Mouse (Mus musculus): ENCODE measurements around the gene Usp10. TPM values are rescaled to one million over a fixed set of nuclear protein-coding genes. Genes with fewer than 3 reads are reported as not detected.
A peak's percentile ranks its signal among the peaks of the same experiment; 100 is the strongest.

Usp10 gene
- polyA plus RNA-seq (2015; fragmentation: Nextera tagmentation; extraction: Ambion mirVana) = 123 and 126 TPM in 2 replicates

DNA sequence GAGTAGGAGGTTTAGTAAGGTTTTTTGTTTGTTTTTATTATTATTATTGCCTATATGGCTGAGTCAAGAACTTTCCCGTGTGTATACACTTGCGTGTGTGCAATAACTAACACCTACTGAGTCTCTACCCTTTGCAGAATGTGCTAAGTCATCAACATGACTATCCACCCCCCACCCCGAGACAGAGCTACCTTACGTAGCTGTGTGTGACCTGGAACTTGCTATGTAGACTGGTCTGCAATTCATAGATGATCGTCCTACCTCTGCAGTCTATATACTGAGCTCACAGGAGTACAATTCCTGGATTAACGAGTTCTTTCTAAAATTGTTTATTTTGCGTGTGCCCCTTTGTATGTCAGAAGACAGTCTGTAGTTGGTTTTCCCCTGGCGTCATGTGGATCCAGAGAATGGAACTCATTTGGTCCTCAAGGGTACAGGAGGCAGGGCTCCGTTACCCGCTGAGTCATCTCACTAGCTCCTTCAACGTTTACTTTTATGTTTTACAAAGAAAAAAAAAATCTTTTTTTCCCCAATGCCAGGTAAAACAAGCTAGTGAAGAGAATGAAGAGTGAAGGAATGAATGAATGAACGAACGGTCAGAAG lies at the start of gene Usp10:
TSS of gene Usp10 (plus strand) at position 417 of the 603 bp plus-strand sequence.
- peak; percentile 28 for ATAC-seq (ENCODE audit: low FRiP score)
- Histone ChIP-seq H3K27me3 (peaks cover 3% of the 10 kb centered on the region; the same call in 1 of the 2 replicates), H3K4me2 (peak within 1 kb of the TSS; percentile 81), H3K9me3 (no peaks in the 10 kb centered on the region), H3K4me3 (peak within 1 kb of the TSS; percentile 86), H3K9ac (peak within 1 kb of the TSS; percentile 90), H3K27ac (peak within 1 kb of the TSS; percentile 95), H3K36me3 (no peaks in the 10 kb centered on the region), H3K4me1 (replicated peaks) (peaks cover 42% of the 10 kb centered on the region)
- WGBS = 25% methylated on average over 13 of the region's 13 CpGs

DNA sequence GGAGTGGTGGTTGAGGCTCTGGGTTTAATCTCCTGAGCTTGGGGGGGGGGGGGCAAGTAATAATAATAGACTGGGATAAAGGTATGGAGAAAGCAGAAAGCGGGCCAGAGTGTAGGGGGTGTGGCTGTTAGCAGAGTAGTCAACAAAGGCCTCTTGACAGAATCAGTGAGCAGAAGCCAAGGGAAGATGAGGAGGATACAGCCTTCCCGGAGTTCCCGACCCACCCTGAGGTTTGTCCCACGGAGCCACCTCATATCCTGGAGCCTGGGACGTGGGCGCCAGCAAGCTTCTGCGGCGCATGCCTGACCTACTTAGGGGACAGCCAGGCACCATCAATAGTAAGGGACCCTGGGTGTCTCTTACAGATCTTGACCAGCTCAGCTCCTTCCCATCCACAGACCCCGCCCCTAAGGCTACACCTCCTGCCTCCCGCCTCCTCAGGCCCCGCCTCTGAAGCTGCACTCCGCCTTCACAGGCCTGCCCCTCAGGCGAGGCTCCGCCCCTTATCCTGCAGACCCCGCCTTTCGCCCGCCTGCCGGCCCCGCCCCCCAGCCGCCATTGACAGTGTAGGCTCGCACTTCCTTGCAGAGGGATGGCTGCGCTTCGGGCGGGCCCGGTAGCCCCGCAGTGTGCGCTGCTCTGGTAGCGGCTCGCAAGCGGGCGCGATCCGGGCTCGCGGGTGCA lies 48.3 kb upstream of the Usp10 start, which contains the start of gene Klhl36:
TSS of gene Klhl36 (plus strand) at position 561 of the 684 bp plus-strand sequence.
- peaks cover 4% of the 10 kb centered on the region; the same call in 1 of the 2 replicates for H3K27me3 ChIP-seq

DNA sequence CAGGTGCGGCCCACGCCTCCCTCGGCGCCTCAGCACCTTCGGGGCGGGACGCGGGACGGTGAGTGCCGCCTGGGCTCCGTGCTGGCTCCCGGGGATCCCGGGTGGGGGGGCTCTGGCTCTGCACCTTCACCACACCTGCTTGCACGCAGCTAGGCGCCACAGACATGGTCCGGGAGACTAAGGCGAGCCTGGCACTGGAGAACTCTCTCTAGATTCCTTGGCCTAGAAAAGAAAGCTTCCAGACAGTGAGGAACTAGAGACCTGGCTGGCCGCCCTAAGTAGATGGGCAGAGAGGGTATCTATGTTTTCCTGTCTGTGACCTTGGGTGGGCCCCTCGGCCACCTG lies 47.8 kb upstream of the Usp10 start:
- H3K27ac ChIP-seq = peak overlapping the region; percentile 55; the same call in 1 of the 2 replicates
- H3K27me3 ChIP-seq = peaks cover 4% of the 10 kb centered on the region; the same call in 1 of the 2 replicates
- H3K9ac ChIP-seq = peak overlapping the region; percentile 88
- ATAC-seq (ENCODE audit: low FRiP score) = no peak
- WGBS = 2% methylated on average over 19 of the region's 19 CpGs
- H3K9me3 ChIP-seq = no peaks in the 10 kb centered on the region
- H3K4me2 ChIP-seq = peak overlapping the region; percentile 87
- peaks cover 15% of the 10 kb centered on the region for H3K4me1 ChIP-seq (replicated peaks)
- peak overlapping the region; percentile 76 for H3K4me3 ChIP-seq
- no peaks in the 10 kb centered on the region for H3K36me3 ChIP-seq

More for the DNA sequence above, 48.3 kb upstream of the Usp10 start, which contains the start of gene Klhl36:
- Histone ChIP-seq H3K4me2 (peak within 1 kb of the TSS; percentile 87), H3K9me3 (no peaks in the 10 kb centered on the region), H3K27ac (peak within 1 kb of the TSS; percentile 55; the same call in 1 of the 2 replicates), H3K4me3 (peak within 1 kb of the TSS; percentile 76), H3K9ac (peak within 1 kb of the TSS; percentile 88), H3K4me1 (replicated peaks) (peaks cover 15% of the 10 kb centered on the region), H3K36me3 (no peaks in the 10 kb centered on the region)
- ATAC-seq (ENCODE audit: low FRiP score) = peak; percentile 96
- WGBS = 2% methylated on average over 35 of the region's 35 CpGs

DNA sequence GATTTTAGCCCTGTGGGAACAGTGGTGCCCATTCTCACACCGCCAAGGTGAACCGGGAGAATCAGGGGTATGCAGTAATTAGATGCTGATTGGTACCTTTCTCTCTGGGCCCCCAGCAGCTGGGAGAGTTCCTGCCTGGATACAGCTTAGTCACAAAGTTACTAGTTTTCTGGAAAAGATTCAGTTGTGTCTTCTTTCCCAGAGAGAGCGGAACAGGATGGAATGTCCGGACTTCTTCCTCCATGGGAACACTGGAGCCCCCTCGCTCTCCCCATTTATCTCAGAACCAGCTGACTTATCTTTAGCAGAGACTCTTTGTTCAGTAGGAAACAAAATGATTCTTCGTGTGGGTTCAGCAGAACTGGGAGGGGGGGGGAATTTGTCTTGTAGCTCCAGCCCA lies 47.4 kb upstream of the Usp10 start:
- Histone ChIP-seq H3K36me3 (no peaks in the 10 kb centered on the region), H3K4me3 (peak overlapping the region; percentile 76), H3K27me3 (peaks cover 4% of the 10 kb centered on the region; the same call in 1 of the 2 replicates), H3K27ac (peak overlapping the region; percentile 55; the same call in 1 of the 2 replicates), H3K4me1 (replicated peaks) (peaks cover 15% of the 10 kb centered on the region), H3K4me2 (peak overlapping the region; percentile 87), H3K9me3 (no peaks in the 10 kb centered on the region), H3K9ac (peak overlapping the region; percentile 88)
- WGBS = 6% methylated on average over 6 of the region's 6 CpGs
- no peak for ATAC-seq (ENCODE audit: low FRiP score)

DNA sequence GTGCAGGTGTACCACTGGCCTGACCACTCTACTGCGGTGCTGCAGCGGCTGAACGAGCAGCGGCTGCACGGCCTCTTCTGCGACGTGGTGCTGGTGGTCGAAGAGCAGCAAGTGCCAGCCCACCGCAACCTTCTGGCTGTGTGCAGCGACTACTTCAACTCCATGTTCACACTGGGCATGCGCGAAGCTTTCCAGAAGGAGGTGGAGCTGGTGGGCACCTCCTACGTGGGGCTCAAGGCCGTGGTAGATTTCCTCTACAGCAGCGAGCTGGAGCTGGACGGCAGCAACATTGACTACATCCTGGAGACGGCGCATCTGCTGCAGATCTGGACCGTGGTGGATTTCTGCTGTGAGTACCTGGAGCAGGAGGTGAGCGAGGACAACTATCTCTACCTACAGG lies 40.5 kb upstream of the Usp10 start:
- no peak for ATAC-seq (ENCODE audit: low FRiP score)

DNA sequence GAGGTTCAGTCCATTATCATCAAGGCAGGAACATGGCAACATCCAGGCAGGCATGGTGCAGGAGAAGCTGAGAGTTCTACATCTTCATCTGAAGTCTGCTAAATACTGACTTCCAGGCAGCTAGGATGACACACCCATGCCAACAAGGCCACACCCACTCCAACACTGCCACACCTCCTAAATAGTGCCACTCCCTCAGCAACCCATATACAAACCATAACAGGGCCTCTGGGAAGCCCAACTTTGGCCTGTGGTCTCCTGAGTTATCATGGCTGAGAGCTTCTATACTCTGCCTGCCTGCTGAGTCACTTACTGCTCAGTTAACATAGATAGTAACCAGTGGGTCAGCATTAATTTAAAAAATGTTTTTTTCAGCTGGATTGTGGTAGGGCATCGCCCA lies 37.0 kb upstream of the Usp10 start:
- Histone ChIP-seq H3K4me2 (no peak overlapping the region), H3K27me3 (no peaks in the 10 kb centered on the region), H3K4me1 (replicated peaks) (no peaks in the 10 kb centered on the region), H3K9ac (no peak overlapping the region), H3K36me3 (peaks cover 78% of the 10 kb centered on the region), H3K27ac (no peak overlapping the region), H3K4me3 (no peak overlapping the region), H3K9me3 (peaks cover 8% of the 10 kb centered on the region)
- ATAC-seq (ENCODE audit: low FRiP score) = no peak
- 95% methylated on average over 1 of the region's 1 CpGs for WGBS

More for the DNA sequence above, 40.5 kb upstream of the Usp10 start:
- 83% methylated on average over 20 of the region's 20 CpGs for WGBS
- H3K27ac ChIP-seq = no peak overlapping the region
- peaks cover 49% of the 10 kb centered on the region for H3K36me3 ChIP-seq
- H3K9ac ChIP-seq = no peak overlapping the region
- H3K4me1 ChIP-seq (replicated peaks) = no peaks in the 10 kb centered on the region
- no peak overlapping the region for H3K4me3 ChIP-seq
- H3K9me3 ChIP-seq = peaks cover 8% of the 10 kb centered on the region
- H3K4me2 ChIP-seq = no peak overlapping the region
- no peaks in the 10 kb centered on the region for H3K27me3 ChIP-seq

DNA sequence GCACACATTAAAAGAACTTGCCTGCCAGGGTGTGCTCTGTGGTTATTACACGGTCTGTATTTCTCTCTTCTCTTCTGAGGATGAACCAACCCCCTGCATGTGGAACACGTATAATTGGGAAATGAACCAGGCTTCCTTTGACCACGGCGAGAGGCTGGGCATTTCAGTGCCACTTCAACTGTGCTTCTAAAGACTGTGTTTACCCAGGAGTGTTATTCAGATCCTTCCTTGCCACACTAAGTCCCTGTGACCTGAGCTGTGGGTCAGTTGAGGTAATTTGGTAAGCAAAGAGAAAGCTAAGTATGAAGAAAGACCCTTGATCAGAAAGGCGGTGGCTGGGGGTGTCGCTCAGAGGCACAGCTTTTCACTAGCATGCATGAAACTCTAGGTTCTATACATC lies 28.9 kb upstream of the Usp10 start:
- no peaks in the 10 kb centered on the region for H3K9me3 ChIP-seq
- H3K4me2 ChIP-seq = no peak overlapping the region
- 0 out of 2 replicates have a peak, but pooled peaks cover 5% of the 10 kb centered on the region for H3K27me3 ChIP-seq
- no peak overlapping the region for H3K9ac ChIP-seq
- H3K4me3 ChIP-seq = no peak overlapping the region
- peaks cover 25% of the 10 kb centered on the region for H3K36me3 ChIP-seq
- no peak for ATAC-seq (ENCODE audit: low FRiP score)
- peaks cover 8% of the 10 kb centered on the region for H3K4me1 ChIP-seq (replicated peaks)
- 67% methylated on average over 6 of the region's 6 CpGs for WGBS
- no peak overlapping the region for H3K27ac ChIP-seq

DNA sequence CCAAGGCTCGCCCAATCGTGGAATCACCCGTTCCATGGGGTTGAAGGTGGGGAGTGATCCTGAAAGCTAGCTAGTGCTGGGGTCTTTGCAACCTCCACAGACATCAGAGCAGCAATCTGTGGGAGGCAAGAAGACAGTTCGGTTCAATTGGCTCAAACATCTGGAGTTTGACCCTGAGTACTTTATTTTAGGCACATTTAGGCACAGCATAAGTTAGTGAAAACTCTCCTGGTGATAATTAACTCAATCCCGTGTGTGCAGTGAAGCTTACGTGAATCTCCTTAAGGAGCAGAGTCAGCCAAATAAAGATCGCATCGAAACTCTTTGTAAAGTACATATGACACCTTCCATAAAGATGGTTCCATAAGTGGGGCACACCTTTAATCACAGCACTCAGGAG lies 28.2 kb upstream of the Usp10 start:
- no peak for ATAC-seq (ENCODE audit: low FRiP score)
- no peak overlapping the region for H3K27ac ChIP-seq
- no peak overlapping the region for H3K4me3 ChIP-seq
- peaks cover 8% of the 10 kb centered on the region for H3K4me1 ChIP-seq (replicated peaks)
- H3K4me2 ChIP-seq = no peak overlapping the region
- no peaks in the 10 kb centered on the region for H3K9me3 ChIP-seq
- H3K9ac ChIP-seq = no peak overlapping the region
- H3K27me3 ChIP-seq = 0 out of 2 replicates have a peak, but pooled peaks cover 5% of the 10 kb centered on the region
- H3K36me3 ChIP-seq = peaks cover 18% of the 10 kb centered on the region
- 84% methylated on average over 8 of the region's 8 CpGs for WGBS

DNA sequence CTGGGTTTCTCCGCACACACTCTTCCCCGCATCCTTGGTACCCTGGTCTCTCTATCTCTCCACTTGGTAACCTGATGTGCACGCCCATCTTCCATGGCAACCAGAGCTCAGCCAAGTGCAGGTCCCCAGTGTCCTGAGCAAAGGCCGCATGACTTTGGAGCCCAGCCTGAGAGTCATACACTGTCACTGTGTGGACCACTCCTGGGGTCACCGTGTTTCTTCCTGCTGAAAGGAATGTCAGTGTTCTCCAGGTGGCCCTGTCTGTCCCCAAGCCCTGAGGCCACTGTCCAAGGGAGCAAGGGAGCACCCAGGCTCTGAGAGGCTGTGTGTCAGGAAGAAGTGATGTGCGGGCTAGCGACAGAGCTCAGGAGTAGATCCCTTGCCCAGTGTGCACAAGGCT lies 26.9 kb upstream of the Usp10 start:
- no peak overlapping the region for H3K27ac ChIP-seq
- H3K27me3 ChIP-seq = 0 out of 2 replicates have a peak, but pooled peaks cover 5% of the 10 kb centered on the region
- no peaks in the 10 kb centered on the region for H3K9me3 ChIP-seq
- peaks cover 5% of the 10 kb centered on the region for H3K36me3 ChIP-seq
- no peak overlapping the region for H3K4me2 ChIP-seq
- peaks cover 14% of the 10 kb centered on the region for H3K4me1 ChIP-seq (replicated peaks)
- whole genome bisulfite sequencing = 95% methylated on average over 7 of the region's 7 CpGs
- no peak overlapping the region for H3K4me3 ChIP-seq
- H3K9ac ChIP-seq = no peak overlapping the region
- ATAC-seq (ENCODE audit: low FRiP score) = no peak

DNA sequence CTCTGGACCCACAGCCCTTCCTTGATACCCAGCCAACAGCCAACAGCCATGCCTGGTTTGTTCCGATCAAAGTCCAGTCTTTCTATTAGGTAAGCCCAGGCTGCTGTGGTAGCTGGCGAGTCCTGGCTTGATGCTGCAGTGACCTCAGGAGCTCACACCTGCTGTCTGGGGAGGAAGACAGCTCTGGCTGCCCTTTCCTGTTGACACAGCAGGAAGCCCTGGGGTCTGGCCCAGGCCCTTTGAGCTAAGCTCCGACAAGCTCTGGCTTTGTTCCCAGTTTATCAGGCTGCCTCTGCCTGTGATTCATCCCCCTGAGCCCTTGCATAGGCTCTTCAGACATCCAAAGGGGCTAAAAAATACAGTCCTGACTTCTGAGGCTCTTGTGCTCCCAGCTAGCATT lies 24.5 kb upstream of the Usp10 start:
- 0 out of 2 replicates have a peak, but pooled peaks have one; percentile 28 for ATAC-seq (ENCODE audit: low FRiP score)

DNA sequence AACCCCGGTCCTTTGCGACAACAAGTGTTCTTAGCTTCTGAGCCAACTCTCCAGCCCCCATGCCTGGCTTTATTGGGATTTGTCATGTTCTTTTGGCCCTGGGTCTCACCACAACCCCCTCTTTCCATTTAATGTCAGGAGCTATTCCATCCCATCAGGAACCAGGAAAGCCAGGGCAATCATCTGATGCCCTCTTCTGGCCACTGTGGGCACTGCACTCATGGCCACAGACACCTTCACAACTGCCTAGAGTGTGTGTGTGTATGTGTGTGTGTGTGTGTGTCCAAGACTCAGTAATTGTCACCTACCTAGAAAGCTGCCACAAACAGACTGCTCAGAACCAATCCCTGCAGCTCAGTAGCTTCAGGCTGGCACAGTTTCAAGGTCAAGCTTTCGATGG lies 23.0 kb upstream of the Usp10 start:
- H3K27me3 ChIP-seq = no peaks in the 10 kb centered on the region
- H3K9ac ChIP-seq = no peak overlapping the region
- no peak for ATAC-seq (ENCODE audit: low FRiP score)
- no peaks in the 10 kb centered on the region for H3K36me3 ChIP-seq
- 88% methylated on average over 3 of the region's 3 CpGs for WGBS
- H3K9me3 ChIP-seq = no peaks in the 10 kb centered on the region
- no peak overlapping the region for H3K4me3 ChIP-seq
- no peak overlapping the region for H3K4me2 ChIP-seq
- H3K27ac ChIP-seq = no peak overlapping the region
- peaks cover 14% of the 10 kb centered on the region for H3K4me1 ChIP-seq (replicated peaks)

More for the DNA sequence above, 24.5 kb upstream of the Usp10 start:
- no peaks in the 10 kb centered on the region for H3K9me3 ChIP-seq
- 0 out of 2 replicates have a peak overlapping the region, but pooled peaks have one; percentile 6 for H3K27ac ChIP-seq
- H3K36me3 ChIP-seq = no peaks in the 10 kb centered on the region
- no peak overlapping the region for H3K9ac ChIP-seq
- 0 out of 2 replicates have a peak, but pooled peaks cover 2% of the 10 kb centered on the region for H3K27me3 ChIP-seq
- H3K4me2 ChIP-seq = no peak overlapping the region
- WGBS = 30% methylated on average over 3 of the region's 3 CpGs
- H3K4me1 ChIP-seq (replicated peaks) = peaks cover 14% of the 10 kb centered on the region
- H3K4me3 ChIP-seq = no peak overlapping the region

DNA sequence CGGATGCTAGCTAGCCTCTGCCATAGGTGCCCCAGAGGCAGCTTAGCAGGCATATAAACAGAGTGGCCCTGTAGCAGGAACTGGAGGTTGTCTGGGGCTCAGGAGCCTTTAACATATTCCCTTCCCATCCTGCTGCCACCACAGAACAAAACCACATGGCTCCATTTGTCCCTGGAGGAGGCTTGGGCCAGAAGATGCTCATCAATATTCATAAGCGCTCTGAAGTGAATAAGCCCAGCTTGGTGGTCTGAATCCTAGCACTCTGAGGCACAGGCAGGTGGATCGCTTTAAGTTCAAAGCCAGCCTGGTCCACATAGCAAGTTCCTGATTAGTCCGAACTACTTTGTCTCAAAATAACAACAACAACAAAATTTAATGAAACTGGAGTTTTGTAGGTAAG lies 22.1 kb upstream of the Usp10 start:
- Histone ChIP-seq H3K27me3 (no peaks in the 10 kb centered on the region), H3K9ac (no peak overlapping the region), H3K27ac (peak overlapping the region; percentile 9; the same call in 1 of the 2 replicates), H3K4me2 (no peak overlapping the region), H3K4me1 (replicated peaks) (peaks cover 14% of the 10 kb centered on the region), H3K9me3 (no peaks in the 10 kb centered on the region), H3K36me3 (no peaks in the 10 kb centered on the region), H3K4me3 (no peak overlapping the region)
- WGBS = 54% methylated on average over 4 of the region's 4 CpGs
- no peak for ATAC-seq (ENCODE audit: low FRiP score)
